Mouse (Mus musculus) layer of hippocampus, postnatal 10 days (tissue): ENCODE measurements around the gene Dlg2. TPM values are rescaled to one million over a fixed set of nuclear protein-coding genes. Genes with fewer than 3 reads are reported as not detected.
A peak's percentile ranks its signal among the peaks of the same experiment; 100 is the strongest.

Experiments
- DNase-seq, 2 experiments: peaks; one replicate each; pipeline ENCODE4 v3.0.0; 2021; ENCODE audit warnings: low spot score in 2 of 2
- total RNA-seq, 2 experiments: library from RNA; stranded (reverse); gene quantifications; 2 replicates each; pipeline ENCODE4 v1.2.3; 2021

The Dlg2 gene
- total RNA-seq, 2 experiments from 2014 or later, result 264 to 268 TPM

GRCm38 (mm10) chr7:91877804-91878203 lies 1401.3 kb downstream of the Dlg2 start:
- no peak for DNase-seq

GRCm38 (mm10) chr7:91886336-91886735 lies 1409.9 kb downstream of the Dlg2 start:
- no peak for DNase-seq

- DNase-seq, result no peak
These were observed 1417.5 kb downstream of the Dlg2 start for GRCm38 (mm10) chr7:91893991-91894390.

GRCm38 (mm10) chr7:91896935-91897334 lies 1420.5 kb downstream of the Dlg2 start:
- no peak for DNase-seq

- no peak for DNase-seq
These were observed 1421.0 kb downstream of the Dlg2 start for GRCm38 (mm10) chr7:91897509-91897908.

- no peak for DNase-seq
These were observed 1426.0 kb downstream of the Dlg2 start for GRCm38 (mm10) chr7:91902503-91902902.

GRCm38 (mm10) chr7:91916809-91917208 lies 1440.3 kb downstream of the Dlg2 start:
- DNase-seq, result no peak

- peak in 1 of 2 experiments; percentile 8 for DNase-seq
These were observed 1442.6 kb downstream of the Dlg2 start for GRCm38 (mm10) chr7:91919099-91919498.

- no peak for DNase-seq
These were observed 1443.3 kb downstream of the Dlg2 start for GRCm38 (mm10) chr7:91919738-91920137.

- no peak for DNase-seq
These were observed 1458.6 kb downstream of the Dlg2 start for GRCm38 (mm10) chr7:91934881-91935597.

GRCm38 (mm10) chr7:91936193-91936592 lies 1459.7 kb downstream of the Dlg2 start:
- DNase-seq, result no peak

- DNase-seq, result no peak
These were observed 1466.8 kb downstream of the Dlg2 start for GRCm38 (mm10) chr7:91943224-91943623.

- no peak for DNase-seq
These were observed 1479.1 kb downstream of the Dlg2 start for GRCm38 (mm10) chr7:91955584-91955983.

GRCm38 (mm10) chr7:91962956-91963355 lies 1486.5 kb downstream of the Dlg2 start:
- DNase-seq, result no peak

GRCm38 (mm10) chr7:91972970-91973369 lies 1496.5 kb downstream of the Dlg2 start:
- no peak for DNase-seq

GRCm38 (mm10) chr7:92003769-92004455 lies 1527.4 kb downstream of the Dlg2 start:
- DNase-seq, result peak in 1 of 2 experiments; percentile 8

GRCm38 (mm10) chr7:92005681-92006425 lies 1529.4 kb downstream of the Dlg2 start:
- DNase-seq, result no peak

- no peak for DNase-seq
These were observed 1532.2 kb downstream of the Dlg2 start for GRCm38 (mm10) chr7:92008702-92009101.

- no peak for DNase-seq
These were observed 1548.5 kb downstream of the Dlg2 start for GRCm38 (mm10) chr7:92024928-92025327.

GRCm38 (mm10) chr7:92025465-92026056 lies 1549.1 kb downstream of the Dlg2 start:
- no peak for DNase-seq

GRCm38 (mm10) chr7:92027049-92027448 lies 1550.6 kb downstream of the Dlg2 start:
- DNase-seq, result peak; percentile 76 to 83

GRCm38 (mm10) chr7:92034256-92034655 lies 1557.8 kb downstream of the Dlg2 start:
- no peak for DNase-seq
